Mouse (Mus musculus): ENCODE data around the gene Uqcrq.

Uqcrq gene

DNA sequence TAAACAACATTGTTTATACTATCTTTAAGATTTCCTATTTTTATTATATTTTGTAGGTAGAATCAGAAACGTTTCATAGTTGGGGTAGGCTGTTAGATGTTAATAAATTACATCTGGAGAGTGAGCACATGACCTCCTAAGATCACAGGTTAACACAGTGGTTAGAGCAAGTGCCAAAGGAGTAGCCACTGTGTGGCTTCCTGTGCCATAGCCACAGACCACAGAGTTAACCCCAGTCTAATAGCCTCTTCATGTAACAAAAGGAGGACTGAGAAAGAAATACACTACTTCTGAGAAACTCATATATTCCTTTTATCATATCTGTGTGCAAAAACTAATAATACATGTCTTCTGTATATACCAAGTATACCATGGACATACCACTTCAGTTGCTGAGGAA lies 36.8 kb downstream of the Uqcrq start:
- no peak for DNase-seq

DNA sequence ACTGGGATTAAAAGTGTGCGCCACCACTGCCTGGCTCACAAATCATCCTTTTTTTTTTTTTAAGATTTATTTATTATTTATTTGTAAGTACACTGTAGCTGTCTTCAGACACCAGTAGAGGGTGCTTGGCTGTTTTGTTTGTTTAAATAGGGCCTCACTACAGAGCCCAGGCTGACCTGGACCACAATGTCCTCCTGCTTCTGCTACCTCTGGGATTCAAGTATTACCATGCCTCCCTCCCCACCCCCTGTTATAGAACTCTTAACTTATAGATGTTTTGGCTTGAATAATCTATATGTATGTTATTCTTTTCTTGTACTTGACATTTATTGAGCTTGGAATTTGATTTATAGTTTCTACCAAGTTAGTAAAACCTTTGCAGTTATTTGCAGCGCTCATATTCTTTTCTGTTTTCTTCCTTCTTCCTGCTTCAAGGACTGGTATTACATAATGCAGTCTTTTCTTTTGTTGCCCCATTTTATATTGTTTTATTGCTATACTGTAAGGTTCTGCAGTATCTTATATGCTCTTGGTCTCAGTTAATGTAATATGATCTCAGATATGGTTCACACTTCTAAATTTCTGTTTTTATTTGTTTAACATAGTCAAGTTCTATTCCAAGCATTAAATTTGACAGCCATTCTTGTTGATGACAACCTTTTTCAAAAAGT lies 46.7 kb downstream of the Uqcrq start:
- no peak for DNase-seq

DNA sequence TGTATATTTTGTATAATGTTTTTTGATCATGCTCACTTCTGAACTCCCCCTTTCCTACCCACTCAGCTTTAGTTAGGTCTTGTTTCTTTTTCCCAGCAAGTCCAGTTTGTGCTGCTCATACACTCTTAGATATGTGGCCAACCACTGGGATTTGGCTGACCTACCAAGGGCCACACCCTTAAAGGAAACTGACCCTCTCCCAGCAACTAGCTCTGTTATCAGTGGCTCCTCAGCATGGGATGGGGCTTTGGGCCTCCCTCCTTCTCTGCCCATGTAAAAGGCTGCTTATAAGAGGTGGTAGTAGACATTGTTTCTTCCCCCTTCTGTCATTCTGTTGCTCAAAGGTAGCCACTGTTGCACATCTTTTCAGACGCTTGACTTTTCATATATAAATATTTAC lies 51.7 kb downstream of the Uqcrq start:
- DNase-seq: no peak

Data from retina, postnatal 1 day (tissue).